Comparison of ENCODE assay signal across 21 mouse cellular contexts in the genomic region with DNA sequence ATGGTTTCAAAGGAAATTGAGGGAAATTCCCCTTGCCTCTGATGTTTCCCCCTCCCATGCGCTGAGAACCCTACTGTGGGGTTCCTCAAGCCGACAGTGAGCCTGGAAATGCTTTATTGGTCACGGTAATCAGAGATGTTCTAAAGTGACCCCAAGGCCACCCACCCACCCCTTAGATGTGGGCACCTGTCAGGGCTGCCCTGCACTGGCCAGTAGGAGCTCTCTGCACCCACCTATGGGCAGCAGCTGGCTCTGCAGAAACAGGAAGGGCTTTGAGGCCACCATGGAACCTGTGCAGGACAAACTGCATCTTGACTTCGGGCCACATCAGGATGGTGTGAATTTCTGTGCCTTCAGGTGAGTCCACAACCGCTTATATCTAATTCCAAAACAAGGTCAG.
"Had no signal": no experiment of that assay in that cellular context is flagged by ENCODE, and none has a peak within 500 bp of the region (broad histone marks: within the 10 kb centered on the region; RNA-seq: fewer than 3 reads in every experiment).

No protein-coding gene starts in this region.

- ATAC-seq: liver, postnatal 0 days; midbrain, embryonic 15.5 days had no signal

- H3K4me2 ChIP-seq: limb, embryonic 12.5 days; limb, embryonic 15.5 days; liver, embryonic 11.5 days; lung, embryonic 15.5 days; midbrain, embryonic 11.5 days; midbrain, embryonic 15.5 days; neural tube, embryonic 13.5 days; stomach, embryonic 15.5 days had no signal

- H3K4me1 ChIP-seq: lung, embryonic 15.5 days; midbrain, embryonic 15.5 days; stomach, embryonic 15.5 days had no signal

- H3K27ac ChIP-seq: limb, embryonic 12.5 days; limb, embryonic 15.5 days; liver, embryonic 14.5 days; lung, embryonic 15.5 days; midbrain, embryonic 15.5 days; neural tube, embryonic 13.5 days; stomach, embryonic 15.5 days had no signal

- H3K4me3 ChIP-seq: limb, embryonic 12.5 days; limb, embryonic 15.5 days; lung, embryonic 15.5 days; midbrain, embryonic 15.5 days; myocyte; neural tube, embryonic 13.5 days; stomach, embryonic 15.5 days had no signal

- H3K9ac ChIP-seq: limb, embryonic 12.5 days; limb, embryonic 15.5 days; liver, embryonic 14.5 days; liver, postnatal 0 days; lung, embryonic 15.5 days; midbrain, embryonic 15.5 days; neural tube, embryonic 13.5 days; stomach, embryonic 15.5 days had no signal

- DNase-seq: kidney, postnatal 10 days; kidney, postnatal 36 days; left cerebral cortex, postnatal 4 days; liver, postnatal 0 days; lung, postnatal 14 days; lung, postnatal 4 days; retina, postnatal 1 day; right cerebral cortex, postnatal 25 days; spleen, adult 18-20 months; thymus, adult 18-20 months; thymus, postnatal 36 days had no signal

- H3K9me3 ChIP-seq: limb, embryonic 12.5 days; limb, embryonic 15.5 days; lung, embryonic 15.5 days; midbrain, embryonic 15.5 days; neural tube, embryonic 13.5 days; stomach, embryonic 15.5 days had no signal

- H3K36me3 ChIP-seq: limb, embryonic 12.5 days; limb, embryonic 15.5 days; lung, embryonic 15.5 days; midbrain, embryonic 15.5 days; neural tube, embryonic 13.5 days; stomach, embryonic 15.5 days had no signal

- H3K27me3 ChIP-seq: midbrain, embryonic 15.5 days; neural tube, embryonic 13.5 days; stomach, embryonic 15.5 days had no signal
